Mouse (Mus musculus): ENCODE data around the gene Wdr24.

Wdr24 gene

DNA sequence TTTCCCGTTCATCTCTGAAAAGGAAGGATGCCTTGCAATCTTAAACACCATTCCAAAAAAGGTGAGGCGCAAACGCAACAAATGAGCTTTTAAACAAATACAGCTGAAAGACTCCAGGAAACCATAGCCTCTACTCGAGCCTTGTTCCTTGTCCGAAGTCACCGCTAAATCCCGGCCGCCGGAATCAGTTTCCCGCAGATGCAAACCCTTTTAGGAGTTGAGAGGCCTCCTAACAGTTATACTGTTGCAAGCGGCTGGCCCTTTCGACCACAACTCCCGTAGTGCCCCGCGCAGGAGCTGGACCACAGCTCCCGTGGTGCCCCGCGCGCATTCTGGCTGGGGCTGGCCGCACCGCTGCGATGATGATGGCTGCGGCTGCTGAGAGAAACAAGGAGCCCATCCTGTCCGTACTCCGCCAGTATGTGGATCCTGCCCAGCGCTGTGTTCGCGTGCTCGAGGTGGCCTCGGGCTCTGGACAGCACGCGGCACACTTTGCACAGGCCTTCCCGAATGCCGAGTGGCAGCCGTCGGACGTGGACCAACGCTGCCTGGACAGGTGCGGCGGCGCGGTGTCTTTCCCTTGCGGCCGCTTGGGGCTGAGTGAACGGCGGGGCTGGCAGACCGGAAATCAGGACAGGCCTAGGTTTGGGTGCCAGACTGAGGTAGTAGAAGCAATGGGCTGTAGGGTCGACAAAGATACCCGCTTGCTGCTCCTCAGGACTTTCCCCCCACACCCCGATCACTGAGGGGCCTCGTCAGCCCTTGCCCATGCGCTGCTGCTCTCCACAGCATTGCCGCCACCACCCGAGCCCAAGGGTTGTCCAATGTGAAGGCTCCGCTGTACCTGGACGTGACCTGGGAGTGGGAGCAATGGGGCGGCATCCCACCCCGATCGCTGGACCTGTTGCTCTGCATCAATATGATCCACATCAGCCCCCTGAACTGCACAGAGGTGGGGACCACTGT, 52.0 kb downstream of the Wdr24 start:
- in situ Hi-C loops (cut with MboI, MseI), result no loop called here

DNA sequence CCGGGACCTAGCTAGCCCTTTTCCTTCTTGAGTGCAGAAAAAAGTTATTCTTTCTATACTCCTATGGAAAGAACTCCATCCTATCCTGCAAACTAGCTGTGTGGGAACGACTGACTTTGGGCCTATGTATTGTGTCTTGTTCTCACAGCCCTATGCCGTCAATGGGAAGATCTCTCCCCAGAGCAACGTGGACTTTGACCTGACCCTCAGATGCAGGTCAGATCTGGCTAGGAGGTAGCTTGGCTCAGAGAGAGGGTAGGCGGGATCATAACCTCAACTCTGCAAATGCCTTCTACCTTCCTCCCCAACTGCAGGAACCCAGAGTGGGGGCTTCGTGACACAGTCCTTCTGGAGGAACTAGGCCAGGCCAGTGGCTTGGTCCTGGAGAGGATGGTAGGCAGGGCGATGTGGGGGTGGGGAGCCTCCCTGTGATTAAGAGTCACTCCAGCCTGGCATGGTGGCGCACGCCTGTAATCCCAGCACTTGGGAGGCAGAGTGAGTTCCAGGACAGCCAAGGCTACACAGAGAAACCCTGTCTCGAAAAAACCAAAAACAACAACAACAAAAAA, 53.0 kb downstream of the Wdr24 start:
- in situ Hi-C loops (cut with MboI, MseI), result no loop called here

DNA sequence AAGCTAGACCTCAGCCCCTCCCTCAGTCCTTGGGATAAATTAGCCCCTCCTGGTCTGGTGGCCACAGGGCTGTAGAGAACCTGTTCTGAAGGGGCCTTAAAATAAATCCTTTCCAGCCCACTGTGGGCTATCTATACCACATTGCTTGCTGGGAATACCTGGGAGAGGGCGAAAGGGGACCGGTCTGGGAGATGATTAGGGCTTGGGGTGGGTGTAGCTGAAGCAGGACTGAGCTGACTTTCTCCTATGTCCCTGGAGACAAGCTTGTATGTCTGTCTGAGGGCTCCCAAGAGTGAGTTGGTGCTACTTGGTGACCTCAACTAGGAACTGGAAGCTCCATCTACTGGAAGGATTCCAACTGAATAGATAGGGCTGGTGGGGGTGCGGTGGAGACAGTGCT, 53.6 kb downstream of the Wdr24 start:
- in situ Hi-C loops (cut with MboI, MseI), result no loop called here

DNA sequence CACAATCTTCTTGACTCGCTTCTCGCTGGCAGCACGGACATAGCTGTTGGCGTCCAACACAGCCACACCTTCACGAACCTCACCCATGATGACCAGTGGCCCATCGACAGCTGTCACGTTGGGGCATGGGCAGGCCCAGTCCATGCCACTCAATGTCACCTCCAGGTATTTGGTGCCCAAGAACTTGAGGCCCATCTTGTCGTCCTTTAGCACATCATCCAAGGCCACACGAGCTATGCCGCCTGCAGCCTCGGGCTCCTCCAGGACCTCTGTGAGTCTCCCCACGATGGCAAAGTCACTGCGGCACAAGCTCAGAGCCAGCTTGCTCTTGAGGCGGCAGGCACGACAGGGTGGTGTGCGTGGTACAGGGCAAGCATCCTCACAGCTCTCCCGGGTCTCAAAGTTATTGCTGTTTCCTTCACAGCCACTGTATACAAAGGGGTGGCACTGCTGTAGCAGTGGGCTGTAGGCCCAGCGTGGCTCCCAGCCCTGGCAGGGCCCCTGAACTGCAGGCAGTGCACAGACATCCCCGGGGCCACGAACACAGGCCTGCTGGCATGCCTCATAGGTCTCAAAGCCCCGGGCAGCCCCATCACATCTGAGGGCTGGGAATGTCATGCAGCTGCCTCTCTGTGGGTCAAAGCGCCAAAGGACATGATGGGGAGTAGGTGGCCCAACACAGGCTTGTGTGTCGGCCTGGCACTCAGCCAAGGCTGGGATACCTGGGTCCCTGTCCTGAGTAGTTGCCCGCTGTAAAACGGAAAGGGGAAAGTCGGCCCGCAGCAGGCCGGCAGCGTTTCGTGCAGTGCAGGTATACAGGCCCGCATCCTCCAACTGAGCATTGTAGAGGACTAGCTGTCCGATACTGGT, 54.5 kb downstream of the Wdr24 start:
- in situ Hi-C loops (cut with MboI, MseI), result no loop called here
